Mouse (Mus musculus): ENCODE results near the gene Cldnd1. TPM values are rescaled to one million over a fixed set of nuclear protein-coding genes. Genes with fewer than 3 reads are reported as not detected.

Gene Cldnd1
- total RNA-seq, 2 experiments from 2014 or later, result 108 to 121 TPM

Small RNA genes lying within 50 kb of the gene (microRNA-seq; reads per million reads assigned to microRNA genes)
- 0 reads per million in 2 experiments for gene Gm27564

Other genes starting within 250 kb of the Cldnd1 start
- gene St3gal6, start 203.7 kb upstream of the Cldnd1 start, total RNA-seq (2021), result 10 to 100 TPM; 25.1 to 27.2 TPM
- not detected for gene Gm813, start 110.9 kb upstream of the Cldnd1 start, total RNA-seq (2021)
- not detected for gene E330017A01Rik, start 89.2 kb upstream of the Cldnd1 start, total RNA-seq (2021)
- 10 to 100 TPM; 33.7 to 35.5 TPM for gene Cpox, start 57.6 kb upstream of the Cldnd1 start, total RNA-seq (2021)
- not detected for gene Gpr15, start 8.8 kb upstream of the Cldnd1 start, total RNA-seq (2021)
- not detected for gene Olfr172, start 35.3 kb downstream of the Cldnd1 start, total RNA-seq (2021)
- gene Olfr173, start 72.4 kb downstream of the Cldnd1 start, total RNA-seq (2021), result not detected
- not detected for gene Olfr175-ps1, start 98.9 kb downstream of the Cldnd1 start, total RNA-seq (2021)
- not detected for gene Olfr177, start 146.9 kb downstream of the Cldnd1 start, total RNA-seq (2021)
- gene Olfr178, start 164.2 kb downstream of the Cldnd1 start, total RNA-seq (2021), result not detected
- not detected for gene Olfr181, start 200.8 kb downstream of the Cldnd1 start, total RNA-seq (2021)
- gene Olfr180, start 201.5 kb downstream of the Cldnd1 start, total RNA-seq (2021), result not detected

All from left cerebral cortex, postnatal 14 days (tissue).